Mouse (Mus musculus) stomach, postnatal 0 days (tissue): Measurements from ENCODE around the gene Actr6.

ENCODE experiments used
- CTCF ChIP-seq: IDR thresholded peaks from 2 replicates; pipeline ENCODE4 v1.5.1; 2016; ENCODE audit warnings: antibody characterized with exemption, low read depth, mild to moderate bottlenecking, moderate library complexity
- EP300 ChIP-seq: optimal IDR thresholded peaks from 2 replicates; pipeline ENCODE3; 2016; ENCODE audit warnings: antibody characterized with exemption

- TF ChIP-seq CTCF (no peak), EP300 (no peak)
These were observed 29.1 kb downstream of the Actr6 start for GRCm38 (mm10) chr10:89703042-89703441.
